Mouse (Mus musculus) heart, embryonic 16.5 days (tissue): ENCODE measurements around the gene Hdx. TPM values are rescaled to one million over a fixed set of nuclear protein-coding genes. Genes with fewer than 3 reads are reported as not detected.

ENCODE experiments used
- ATAC-seq: fragments of 200-750 bp; cut with Nextera tagmentation; replicated peaks from 2 replicates; pipeline ENCODE4 v1.8.0; 2017; ENCODE audit warnings: moderate number of reproducible peaks; ENCODE audit not compliant: insufficient read depth, low FRiP score; ENCODE audit errors: extremely low read depth
- H3K27ac ChIP-seq: fragments of 300-500 bp; sonication (generic); 2 replicates; pipeline ENCODE4 v1.5.1; 2014; ENCODE audit warnings: mild to moderate bottlenecking, low read length, control low read depth, moderate library complexity
- H3K27me3 ChIP-seq: fragments of 300-500 bp; sonication (generic); 2 replicates; pipeline ENCODE4 v1.6.1; 2014; ENCODE audit warnings: low read length, mixed read lengths; ENCODE audit not compliant: control insufficient read depth, insufficient read depth
- H3K36me3 ChIP-seq: fragments of 300-500 bp; sonication (generic); 2 replicates; pipeline ENCODE4 v1.6.1; 2014; ENCODE audit not compliant: control insufficient read depth, insufficient read depth
- H3K4me1 ChIP-seq: fragments of 300-500 bp; sonication (generic); 2 replicates; pipeline ENCODE4 v1.6.1; 2014; ENCODE audit warnings: low read length, mixed read lengths; ENCODE audit not compliant: control insufficient read depth, insufficient read depth
- H3K4me2 ChIP-seq: fragments of 300-500 bp; sonication (generic); 2 replicates; pipeline ENCODE4 v1.6.1; 2014; ENCODE audit warnings: low read depth, mild to moderate bottlenecking, control low read depth, low read length
- H3K4me3 ChIP-seq: fragments of 300-500 bp; sonication (generic); 2 replicates; pipeline ENCODE4 v1.5.1; 2014; ENCODE audit warnings: mild to moderate bottlenecking, control low read depth, low read length
- H3K9ac ChIP-seq: fragments of 300-500 bp; sonication (generic); 2 replicates; pipeline ENCODE4 v1.6.1; 2014; ENCODE audit warnings: low read length, control low read depth
- H3K9me3 ChIP-seq: fragments of 300-500 bp; sonication (generic); replicated peaks from 2 replicates; pipeline ENCODE4 v1.6.1; 2016; ENCODE audit warnings: low read length; ENCODE audit not compliant: control insufficient read depth
- WGBS: fragments of 180-500 bp; shearing (Covaris S2); extraction: QIAGEN DNeasy Blood & Tissue Kit; methylation state at CpG from one replicate; pipeline ENCODE4 v1.1.7; 2014; 5-methylcytosine and 5-hydroxymethylcytosine counted together
- polyA plus RNA-seq: library from polyadenylated mRNA; unstranded; fragments of >200 nt; fragmentation: Nextera tagmentation; extraction: Ambion mirVana; gene quantifications from 2 replicates; pipeline ENCODE4 v1.2.1, GENCODE M21; 2015

The Hdx gene
- polyA plus RNA-seq = 0.45 TPM in 2 replicates

DNA sequence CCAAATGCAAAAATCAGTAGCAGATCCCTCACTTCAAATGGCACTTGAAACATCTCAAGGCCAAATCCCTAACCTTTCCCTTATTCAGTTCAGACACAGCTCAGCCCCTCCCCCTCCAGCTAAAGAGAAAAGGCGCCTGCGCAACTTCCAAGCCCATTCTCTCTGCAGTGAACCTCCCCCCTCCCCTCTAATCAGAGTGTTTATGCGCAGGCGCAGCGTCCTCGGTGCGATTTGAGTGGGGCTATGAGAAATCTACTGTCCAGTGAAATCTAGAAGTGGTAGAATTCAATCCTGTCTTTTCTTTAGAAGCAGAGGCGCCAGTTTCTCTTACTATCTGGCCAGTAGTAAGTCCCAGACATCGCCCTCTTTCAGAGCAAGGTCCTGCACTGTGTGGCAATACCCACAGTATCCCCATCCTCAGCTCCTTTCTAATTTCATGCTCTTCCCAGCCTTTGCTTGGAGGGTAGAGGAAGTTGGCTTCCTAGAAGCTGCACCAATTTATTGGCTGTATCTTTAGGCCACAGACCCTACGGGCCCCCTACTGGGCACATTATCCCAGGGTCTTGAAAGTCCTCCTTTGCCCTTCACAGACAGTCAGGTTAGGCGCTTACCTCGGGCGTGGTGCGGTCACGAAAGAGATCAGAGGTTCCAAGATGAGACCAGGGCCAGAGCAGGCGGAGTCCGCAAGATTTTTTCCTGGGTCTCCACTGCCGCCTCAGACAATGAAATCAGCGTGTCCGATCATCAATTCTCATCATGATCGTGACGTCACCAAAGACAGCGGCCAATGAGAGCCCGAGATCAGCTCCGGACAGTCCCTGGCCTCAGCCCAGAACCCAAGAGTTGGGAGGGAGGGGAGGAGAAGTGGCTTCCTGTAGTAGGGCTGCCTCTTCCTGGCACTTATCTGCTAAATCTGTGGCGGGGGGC, at the start of gene Hdx:
Gene Hdx, minus strand, starts transcription at position 724 of the 927 bp plus-strand sequence.
- peak within 1 kb of the TSS; percentile 67 for H3K9ac ChIP-seq
- 15% methylated on average over 26 of the region's 26 CpGs for whole genome bisulfite sequencing
- H3K9me3 ChIP-seq = no peaks in the 10 kb centered on the region
- ATAC-seq = peak; percentile 79
- H3K27ac ChIP-seq = peak within 1 kb of the TSS; percentile 68
- H3K27me3 ChIP-seq = no peaks in the 10 kb centered on the region
- H3K4me3 ChIP-seq = peak within 1 kb of the TSS; percentile 63
- H3K4me1 ChIP-seq = no peaks in the 10 kb centered on the region
- peak within 1 kb of the TSS; percentile 66 for H3K4me2 ChIP-seq
- no peaks in the 10 kb centered on the region for H3K36me3 ChIP-seq

GRCm38 (mm10) chrX:111685665-111686064, 11.2 kb downstream of the Hdx start:
- ATAC-seq = no peak
- Histone ChIP-seq H3K9me3 (no peaks in the 10 kb centered on the region), H3K4me1 (no peaks in the 10 kb centered on the region), H3K27ac (no peak overlapping the region), H3K9ac (no peak overlapping the region), H3K36me3 (no peaks in the 10 kb centered on the region), H3K4me3 (no peak overlapping the region), H3K4me2 (no peak overlapping the region), H3K27me3 (no peaks in the 10 kb centered on the region)
- WGBS = 57% methylated on average over 3 of the region's 3 CpGs

- ATAC-seq = no peak
- no peak overlapping the region for H3K4me3 ChIP-seq
- no peaks in the 10 kb centered on the region for H3K27me3 ChIP-seq
- no peaks in the 10 kb centered on the region for H3K4me1 ChIP-seq
- no peak overlapping the region for H3K9ac ChIP-seq
- H3K9me3 ChIP-seq = no peaks in the 10 kb centered on the region
- H3K36me3 ChIP-seq = no peaks in the 10 kb centered on the region
- no peak overlapping the region for H3K27ac ChIP-seq
- H3K4me2 ChIP-seq = no peak overlapping the region
- 37% methylated on average over 3 of the region's 3 CpGs for WGBS
These were observed 25.2 kb downstream of the Hdx start for GRCm38 (mm10) chrX:111671685-111672084.

- H3K9me3 ChIP-seq = no peaks in the 10 kb centered on the region
- H3K36me3 ChIP-seq = no peaks in the 10 kb centered on the region
- no peak overlapping the region for H3K4me2 ChIP-seq
- 47% methylated on average over 5 of the region's 5 CpGs for WGBS
- no peak for ATAC-seq
- no peaks in the 10 kb centered on the region for H3K27me3 ChIP-seq
- no peaks in the 10 kb centered on the region for H3K4me1 ChIP-seq
- H3K27ac ChIP-seq = no peak overlapping the region
- no peak overlapping the region for H3K9ac ChIP-seq
- H3K4me3 ChIP-seq = no peak overlapping the region
These were observed 36.5 kb downstream of the Hdx start for GRCm38 (mm10) chrX:111660381-111660780.

DNA sequence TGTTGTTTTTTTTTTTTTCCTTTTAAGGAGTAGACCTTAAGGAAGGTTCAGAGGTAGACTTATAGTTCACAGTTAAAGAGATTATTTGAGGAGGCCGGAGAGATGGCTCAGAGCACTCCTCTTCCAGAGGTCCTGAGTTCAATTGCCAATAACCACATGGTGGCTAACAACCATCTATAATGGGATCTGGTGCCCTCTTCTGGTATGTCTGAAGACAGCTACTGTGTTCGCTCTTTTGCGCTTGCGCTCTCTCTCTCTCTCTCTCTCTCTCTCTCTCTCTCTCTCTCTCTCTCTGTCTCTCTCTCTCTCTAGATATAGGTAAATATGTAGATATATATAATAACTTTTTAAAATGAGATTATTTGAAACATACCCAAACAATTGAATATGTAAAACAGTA, 38.2 kb downstream of the Hdx start:
- Histone ChIP-seq H3K4me2 (no peak overlapping the region), H3K9ac (no peak overlapping the region), H3K9me3 (no peaks in the 10 kb centered on the region), H3K4me3 (no peak overlapping the region), H3K4me1 (no peaks in the 10 kb centered on the region), H3K27me3 (no peaks in the 10 kb centered on the region), H3K36me3 (no peaks in the 10 kb centered on the region), H3K27ac (no peak overlapping the region)
- no peak for ATAC-seq
- 88% methylated on average over 4 of the region's 4 CpGs for WGBS

DNA sequence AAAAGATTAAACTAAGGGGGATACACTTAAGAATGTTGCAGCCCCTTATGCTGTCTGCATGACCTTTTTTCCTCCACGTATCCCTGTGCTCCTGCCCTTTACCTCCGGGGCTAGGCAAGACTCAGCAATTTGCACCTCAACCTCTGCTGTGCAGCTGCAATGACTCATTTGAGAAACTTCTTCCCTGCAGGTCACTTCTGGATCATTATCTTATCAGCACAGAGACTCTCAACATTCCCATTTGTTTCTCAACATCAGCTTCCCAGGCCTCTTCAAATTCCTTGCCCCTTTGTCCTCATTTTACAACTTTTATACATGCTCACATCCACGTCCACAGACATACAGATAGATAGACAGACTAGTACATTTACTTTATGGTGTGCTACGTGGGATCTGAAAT, 51.9 kb downstream of the Hdx start:
- no peak overlapping the region for H3K9ac ChIP-seq
- no peaks in the 10 kb centered on the region for H3K36me3 ChIP-seq
- H3K27ac ChIP-seq = no peak overlapping the region
- H3K4me2 ChIP-seq = no peak overlapping the region
- no peaks in the 10 kb centered on the region for H3K27me3 ChIP-seq
- no peaks in the 10 kb centered on the region for H3K9me3 ChIP-seq
- WGBS = 43% methylated on average over 4 of the region's 4 CpGs
- H3K4me1 ChIP-seq = no peaks in the 10 kb centered on the region
- H3K4me3 ChIP-seq = no peak overlapping the region
- no peak for ATAC-seq

GRCm38 (mm10) chrX:111640616-111641015, 56.3 kb downstream of the Hdx start:
- Histone ChIP-seq H3K36me3 (no peaks in the 10 kb centered on the region), H3K4me2 (no peak overlapping the region), H3K9me3 (no peaks in the 10 kb centered on the region), H3K27me3 (no peaks in the 10 kb centered on the region), H3K4me3 (no peak overlapping the region), H3K9ac (no peak overlapping the region), H3K4me1 (no peaks in the 10 kb centered on the region), H3K27ac (no peak overlapping the region)
- no peak for ATAC-seq
- WGBS = 87% methylated on average over 5 of the region's 5 CpGs

DNA sequence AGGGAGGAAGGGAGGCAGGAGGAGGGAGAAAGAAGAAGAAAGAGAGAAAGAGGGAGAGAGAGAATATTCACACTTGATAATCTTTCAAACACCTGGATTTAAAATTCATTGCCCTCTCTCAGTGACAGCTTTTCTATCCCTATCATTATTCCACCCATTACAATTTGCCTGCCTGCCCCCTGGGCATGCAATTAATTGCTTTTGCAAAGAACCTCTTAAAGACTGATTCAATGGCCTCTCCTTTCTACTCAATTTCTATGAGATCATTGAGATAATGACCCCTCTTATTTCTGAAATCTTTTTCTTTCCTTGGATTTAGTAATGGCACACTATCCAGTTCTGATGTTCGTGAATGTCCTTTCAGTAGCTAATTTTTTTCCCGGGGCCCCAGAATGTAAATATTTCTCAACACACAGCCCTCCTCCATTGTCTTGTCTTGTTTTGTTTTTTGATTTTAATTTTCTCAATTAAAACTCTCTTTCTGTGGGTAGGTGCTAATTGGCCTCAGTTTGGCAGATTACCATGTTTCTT, 99.2 kb downstream of the Hdx start:
- Histone ChIP-seq H3K27ac (no peak overlapping the region), H3K4me1 (no peaks in the 10 kb centered on the region), H3K9me3 (no peaks in the 10 kb centered on the region), H3K9ac (no peak overlapping the region), H3K4me3 (no peak overlapping the region), H3K4me2 (no peak overlapping the region), H3K27me3 (no peaks in the 10 kb centered on the region), H3K36me3 (no peaks in the 10 kb centered on the region)
- 82% methylated on average over 2 of the region's 2 CpGs for WGBS
- ATAC-seq = no peak

DNA sequence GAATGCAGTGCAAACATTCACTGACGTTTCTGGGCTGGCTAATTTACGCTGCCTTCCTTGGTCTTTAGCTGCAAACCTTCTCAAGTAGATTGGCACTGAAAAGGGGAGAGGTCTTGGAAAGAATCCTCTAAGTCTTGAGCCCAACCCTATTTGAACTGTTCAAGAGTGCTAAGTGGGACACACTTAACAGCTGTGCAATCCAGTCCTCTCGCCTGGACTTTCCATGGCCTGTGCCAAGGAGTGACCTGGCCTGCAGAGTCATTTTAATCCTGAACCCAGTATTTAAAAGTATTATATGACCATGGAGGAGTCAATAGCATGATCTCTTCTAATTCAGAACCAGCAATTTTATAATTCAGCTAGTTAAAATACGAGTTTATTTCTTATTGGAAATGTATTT, 109.3 kb downstream of the Hdx start:
- no peak overlapping the region for H3K4me2 ChIP-seq
- H3K36me3 ChIP-seq = no peaks in the 10 kb centered on the region
- no peaks in the 10 kb centered on the region for H3K9me3 ChIP-seq
- no peak overlapping the region for H3K4me3 ChIP-seq
- no peaks in the 10 kb centered on the region for H3K4me1 ChIP-seq
- 58% methylated on average over 4 of the region's 4 CpGs for WGBS
- no peak overlapping the region for H3K9ac ChIP-seq
- H3K27ac ChIP-seq = no peak overlapping the region
- no peak for ATAC-seq
- no peaks in the 10 kb centered on the region for H3K27me3 ChIP-seq
